Mouse (Mus musculus): ENCODE measurements around the gene Snx13. TPM values are rescaled to one million over a fixed set of nuclear protein-coding genes. Genes with fewer than 3 reads are reported as not detected.

Gene Snx13
- polyA plus RNA-seq, 1 experiment from 2014 or later, result 26.8 TPM

- no peaks in the 10 kb centered on the region for H3K36me3 ChIP-seq (ENCODE audit: control insufficient read depth, insufficient read depth, low read length)
- H3K4me1 ChIP-seq (ENCODE audit: control insufficient read depth, insufficient read depth, low read length), result peaks cover 4% of the 10 kb centered on the region
- H3K9me3 ChIP-seq (replicated peaks; ENCODE audit: control insufficient read depth, low read length), result no peaks in the 10 kb centered on the region
- peak overlapping the region; percentile 50 for H3K9ac ChIP-seq (ENCODE audit: low read depth, low read length)
- peak overlapping the region; percentile 31 for H3K4me3 ChIP-seq (ENCODE audit: low read depth, low read length)
- H3K27me3 ChIP-seq (ENCODE audit: control insufficient read depth, insufficient read depth, low read length), result no peaks in the 10 kb centered on the region
- peak overlapping the region; percentile 65 for H3K4me2 ChIP-seq
- ATAC-seq (replicated peaks; ENCODE audit: insufficient number of reproducible peaks, low FRiP score, low TSS enrichment), result 0 out of 2 replicates have a peak, but pooled peaks have one; percentile 55
- peak overlapping the region; percentile 70 for H3K27ac ChIP-seq (ENCODE audit: low read depth, low read length)
- WGBS (ENCODE audit: insufficient replicate concordance), result 13% methylated on average over 14 of the region's 14 CpGs
Measured at GRCm38 (mm10) chr12:35038668-35039570, 8.1 kb upstream of the Snx13 start.

- WGBS (ENCODE audit: insufficient replicate concordance), result 65% methylated on average over 5 of the region's 5 CpGs
- no peak for ATAC-seq (replicated peaks; ENCODE audit: insufficient number of reproducible peaks, low FRiP score, low TSS enrichment)
- Histone ChIP-seq H3K27ac (ENCODE audit: low read depth, low read length) (peak overlapping the region; percentile 24; the same call in 1 of the 2 replicates), H3K4me2 (peak overlapping the region; percentile 65), H3K4me3 (ENCODE audit: low read depth, low read length) (no peak overlapping the region; the same call in 1 of the 2 replicates), H3K9me3 (replicated peaks; ENCODE audit: control insufficient read depth, low read length) (no peaks in the 10 kb centered on the region), H3K27me3 (ENCODE audit: control insufficient read depth, insufficient read depth, low read length) (no peaks in the 10 kb centered on the region), H3K9ac (ENCODE audit: low read depth, low read length) (no peak overlapping the region), H3K4me1 (ENCODE audit: control insufficient read depth, insufficient read depth, low read length) (peaks cover 7% of the 10 kb centered on the region), H3K36me3 (ENCODE audit: control insufficient read depth, insufficient read depth, low read length) (no peaks in the 10 kb centered on the region)
Measured at GRCm38 (mm10) chr12:35039571-35039936, 7.4 kb upstream of the Snx13 start.

DNA sequence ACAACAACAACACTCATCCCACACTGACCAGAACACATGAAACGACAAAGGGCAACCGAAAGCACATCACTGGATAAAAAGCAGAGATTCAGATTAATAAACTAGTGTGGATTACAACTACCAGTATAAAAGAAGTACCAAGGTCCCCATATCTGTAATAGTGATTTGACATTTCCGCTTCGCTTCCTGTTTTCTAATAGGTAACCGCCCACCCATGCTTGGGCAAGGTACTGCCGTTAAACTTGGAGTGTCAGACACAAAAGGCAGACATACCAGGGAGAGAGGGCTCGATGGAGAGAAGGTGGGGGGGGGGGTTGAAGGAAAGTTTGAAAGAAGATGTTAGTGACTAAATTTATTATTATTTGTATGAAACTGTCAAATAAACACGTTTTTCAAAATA is 5.0 kb upstream of the Snx13 start:
- peaks cover 7% of the 10 kb centered on the region for H3K4me1 ChIP-seq (ENCODE audit: control insufficient read depth, insufficient read depth, low read length)
- H3K4me3 ChIP-seq (ENCODE audit: low read depth, low read length), result no peak overlapping the region
- 78% methylated on average over 8 of the region's 8 CpGs for WGBS (ENCODE audit: insufficient replicate concordance)
- H3K27ac ChIP-seq (ENCODE audit: low read depth, low read length), result no peak overlapping the region
- H3K9ac ChIP-seq (ENCODE audit: low read depth, low read length), result no peak overlapping the region
- no peak overlapping the region for H3K4me2 ChIP-seq
- H3K9me3 ChIP-seq (replicated peaks; ENCODE audit: control insufficient read depth, low read length), result no peaks in the 10 kb centered on the region
- H3K36me3 ChIP-seq (ENCODE audit: control insufficient read depth, insufficient read depth, low read length), result no peaks in the 10 kb centered on the region
- no peaks in the 10 kb centered on the region for H3K27me3 ChIP-seq (ENCODE audit: control insufficient read depth, insufficient read depth, low read length)
- no peak for ATAC-seq (replicated peaks; ENCODE audit: insufficient number of reproducible peaks, low FRiP score, low TSS enrichment)

GRCm38 (mm10) chr12:35046310-35046998 is 532 bp upstream of the Snx13 start:
- peak; percentile 60 for ATAC-seq (replicated peaks; ENCODE audit: insufficient number of reproducible peaks, low FRiP score, low TSS enrichment)
- H3K4me3 ChIP-seq (ENCODE audit: low read depth, low read length), result peak overlapping the region; percentile 97
- no peaks in the 10 kb centered on the region for H3K9me3 ChIP-seq (replicated peaks; ENCODE audit: control insufficient read depth, low read length)
- H3K27ac ChIP-seq (ENCODE audit: low read depth, low read length), result peak overlapping the region; percentile 97
- H3K27me3 ChIP-seq (ENCODE audit: control insufficient read depth, insufficient read depth, low read length), result no peaks in the 10 kb centered on the region
- 1% methylated on average over 36 of the region's 36 CpGs for WGBS (ENCODE audit: insufficient replicate concordance)
- H3K4me2 ChIP-seq, result peak overlapping the region; percentile 75
- peak overlapping the region; percentile 97 for H3K9ac ChIP-seq (ENCODE audit: low read depth, low read length)
- no peaks in the 10 kb centered on the region for H3K36me3 ChIP-seq (ENCODE audit: control insufficient read depth, insufficient read depth, low read length)
- peaks cover 14% of the 10 kb centered on the region for H3K4me1 ChIP-seq (ENCODE audit: control insufficient read depth, insufficient read depth, low read length)

DNA sequence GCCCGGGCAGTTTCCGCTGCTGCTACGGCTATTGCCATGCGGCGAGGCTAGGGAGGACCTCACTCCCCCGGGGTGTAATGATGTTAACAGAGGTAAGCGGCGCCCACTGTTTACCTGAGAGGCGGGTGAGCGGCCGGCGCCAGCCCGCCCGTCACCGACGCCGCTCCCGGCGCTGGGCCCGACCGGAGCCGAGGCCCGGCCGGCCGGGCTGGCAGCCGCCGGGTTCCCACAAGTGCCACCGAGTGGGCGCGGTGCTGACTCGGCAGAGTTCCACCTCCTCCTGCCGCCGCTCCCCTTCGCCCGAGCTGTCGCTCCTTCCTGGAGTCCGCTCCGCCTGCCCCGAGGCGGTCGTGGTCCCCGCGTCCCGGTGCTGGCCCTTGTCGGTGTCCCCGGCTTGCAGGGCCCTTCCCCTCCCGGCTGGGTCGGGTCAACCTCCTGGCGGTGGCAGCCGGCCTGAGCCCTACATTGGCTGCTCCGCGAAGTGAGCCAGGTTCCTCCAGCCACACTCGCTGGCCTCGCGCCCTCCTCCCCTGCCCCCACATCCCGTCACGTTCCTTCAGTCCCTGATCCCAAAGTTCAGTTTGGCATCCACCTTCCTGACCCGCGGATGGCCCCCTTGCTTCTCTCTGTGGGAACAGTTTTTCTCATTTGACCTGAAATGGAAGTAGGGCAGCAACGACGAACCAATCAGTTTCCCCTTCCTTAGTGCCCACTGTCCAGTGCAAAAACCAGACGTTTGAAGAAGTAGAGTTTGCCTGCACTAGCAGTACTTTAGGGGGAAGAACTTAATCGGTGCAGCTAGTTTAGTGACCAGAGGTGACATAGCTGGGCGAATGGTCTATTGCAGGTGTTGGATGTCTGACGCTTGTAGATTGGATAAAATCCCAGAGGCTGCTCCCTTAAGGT is 587 bp downstream of the Snx13 start:
- H3K27me3 ChIP-seq (ENCODE audit: control insufficient read depth, insufficient read depth, low read length), result no peaks in the 10 kb centered on the region
- H3K36me3 ChIP-seq (ENCODE audit: control insufficient read depth, insufficient read depth, low read length), result no peaks in the 10 kb centered on the region
- H3K4me2 ChIP-seq, result peak overlapping the region; percentile 75
- peaks cover 16% of the 10 kb centered on the region for H3K4me1 ChIP-seq (ENCODE audit: control insufficient read depth, insufficient read depth, low read length)
- H3K9ac ChIP-seq (ENCODE audit: low read depth, low read length), result peak overlapping the region; percentile 97
- under 1% methylated on average over 65 of the region's 65 CpGs for WGBS (ENCODE audit: insufficient replicate concordance)
- H3K9me3 ChIP-seq (replicated peaks; ENCODE audit: control insufficient read depth, low read length), result no peaks in the 10 kb centered on the region
- peak; percentile 76 for ATAC-seq (replicated peaks; ENCODE audit: insufficient number of reproducible peaks, low FRiP score, low TSS enrichment)
- peak overlapping the region; percentile 97 for H3K27ac ChIP-seq (ENCODE audit: low read depth, low read length)
- H3K4me3 ChIP-seq (ENCODE audit: low read depth, low read length), result peak overlapping the region; percentile 97

DNA sequence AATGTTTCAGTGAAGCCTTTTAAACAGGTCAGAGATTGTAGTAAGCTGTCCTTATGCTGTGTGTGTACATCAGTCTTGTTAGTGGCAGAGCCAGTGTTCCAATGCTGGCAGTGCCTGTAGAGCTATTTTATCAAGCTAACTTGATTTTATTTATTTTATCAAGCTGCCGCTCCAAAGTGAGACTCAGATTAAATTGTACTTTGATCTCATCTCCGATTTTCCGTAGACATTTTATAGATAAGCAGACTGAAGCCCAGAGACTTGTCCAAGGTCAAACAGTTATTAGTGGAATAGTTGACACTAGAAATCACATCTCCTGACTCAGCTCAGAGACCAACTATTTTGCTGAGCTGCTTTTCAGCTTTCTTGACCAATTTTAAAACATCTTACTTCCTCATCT is 1.9 kb downstream of the Snx13 start:
- WGBS (ENCODE audit: insufficient replicate concordance), result 55% methylated on average over 3 of the region's 3 CpGs
- Histone ChIP-seq H3K27me3 (ENCODE audit: control insufficient read depth, insufficient read depth, low read length) (no peaks in the 10 kb centered on the region), H3K4me1 (ENCODE audit: control insufficient read depth, insufficient read depth, low read length) (peaks cover 15% of the 10 kb centered on the region), H3K9me3 (replicated peaks; ENCODE audit: control insufficient read depth, low read length) (no peaks in the 10 kb centered on the region), H3K4me2 (peak overlapping the region; percentile 25; the same call in 1 of the 2 replicates), H3K4me3 (ENCODE audit: low read depth, low read length) (0 out of 2 replicates have a peak overlapping the region, but pooled peaks have one; percentile 12), H3K27ac (ENCODE audit: low read depth, low read length) (no peak overlapping the region), H3K36me3 (ENCODE audit: control insufficient read depth, insufficient read depth, low read length) (no peaks in the 10 kb centered on the region), H3K9ac (ENCODE audit: low read depth, low read length) (no peak overlapping the region)
- no peak for ATAC-seq (replicated peaks; ENCODE audit: insufficient number of reproducible peaks, low FRiP score, low TSS enrichment)

- ATAC-seq (replicated peaks; ENCODE audit: insufficient number of reproducible peaks, low FRiP score, low TSS enrichment), result no peak
- H3K9me3 ChIP-seq (replicated peaks; ENCODE audit: control insufficient read depth, low read length), result no peaks in the 10 kb centered on the region
- no peaks in the 10 kb centered on the region for H3K36me3 ChIP-seq (ENCODE audit: control insufficient read depth, insufficient read depth, low read length)
- no peak overlapping the region for H3K4me3 ChIP-seq (ENCODE audit: low read depth, low read length)
- 72% methylated on average over 3 of the region's 3 CpGs for WGBS (ENCODE audit: insufficient replicate concordance)
- H3K27ac ChIP-seq (ENCODE audit: low read depth, low read length), result no peak overlapping the region
- H3K9ac ChIP-seq (ENCODE audit: low read depth, low read length), result no peak overlapping the region
- peaks cover 15% of the 10 kb centered on the region for H3K4me1 ChIP-seq (ENCODE audit: control insufficient read depth, insufficient read depth, low read length)
- H3K27me3 ChIP-seq (ENCODE audit: control insufficient read depth, insufficient read depth, low read length), result no peaks in the 10 kb centered on the region
- no peak overlapping the region for H3K4me2 ChIP-seq
Measured at GRCm38 (mm10) chr12:35050501-35050900, 3.5 kb downstream of the Snx13 start.
